Mouse (Mus musculus): ENCODE data around the gene Nrxn1. TPM values are rescaled to one million over a fixed set of nuclear protein-coding genes. Genes with fewer than 3 reads are reported as not detected.
A peak's percentile ranks its signal among the peaks of the same experiment; 100 is the strongest.

Nrxn1 gene
- total and polyA plus RNA-seq, 3 experiments, result 5.3 to 12.7 (median 7.1) TPM

DNA sequence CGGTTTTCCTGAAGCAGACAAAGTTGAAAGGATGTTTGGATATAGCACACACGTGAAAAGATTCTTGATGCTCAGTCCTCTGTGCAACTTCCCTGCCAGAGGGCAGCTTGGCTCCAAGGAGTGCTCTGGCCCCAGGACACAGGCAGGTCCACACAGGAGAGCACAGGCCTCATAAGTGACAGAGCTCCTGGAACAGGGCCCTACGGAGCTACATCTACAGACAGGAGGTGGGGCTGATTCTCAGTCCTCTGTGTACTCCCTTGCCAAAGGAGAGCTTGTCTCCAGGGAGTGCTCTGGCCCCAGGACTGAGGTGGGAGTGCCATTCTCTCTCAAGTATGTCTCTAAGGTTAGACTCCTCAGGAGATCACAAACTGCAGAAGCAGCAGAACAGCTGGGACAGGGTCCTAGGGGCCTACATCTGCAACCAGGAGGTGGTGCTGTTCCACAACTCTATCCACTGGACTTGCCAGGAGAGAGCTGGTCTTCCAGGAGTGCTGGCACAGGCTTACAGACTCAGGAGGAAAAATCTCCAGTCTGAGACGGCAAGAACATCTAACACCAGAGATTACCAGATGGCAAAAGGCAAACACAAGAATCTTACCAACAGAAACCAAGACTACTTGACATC, 129.9 kb downstream of the Nrxn1 start:
- DNase-seq, result peak; percentile 20

DNA sequence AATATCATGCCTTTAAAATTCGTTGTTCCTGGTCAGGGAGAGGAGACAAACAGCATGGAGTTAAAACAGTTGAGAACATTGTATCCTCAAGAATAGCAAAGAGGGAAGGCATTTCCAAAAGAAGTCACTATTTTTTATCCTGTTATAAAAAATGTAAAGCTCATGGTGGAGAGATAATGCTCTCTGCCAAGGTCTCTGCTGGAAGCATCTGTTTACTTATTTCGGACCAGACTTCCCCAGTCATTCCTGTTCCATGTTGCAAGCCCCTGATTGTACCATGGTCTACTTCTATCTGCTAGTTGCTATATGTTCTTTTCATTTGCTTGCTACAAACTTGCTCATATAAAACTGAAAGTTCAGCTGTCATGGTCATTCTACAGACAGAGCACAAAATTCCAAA, 137.7 kb downstream of the Nrxn1 start:
- DNase-seq, result no peak

GRCm38 (mm10) chr17:90934929-90935328, 157.9 kb downstream of the Nrxn1 start:
- DNase-seq, result no peak

- DNase-seq, result no peak
Measured at GRCm38 (mm10) chr17:90913320-90913719, 179.6 kb downstream of the Nrxn1 start.

GRCm38 (mm10) chr17:90912746-90913145, 180.1 kb downstream of the Nrxn1 start:
- DNase-seq, result no peak

DNA sequence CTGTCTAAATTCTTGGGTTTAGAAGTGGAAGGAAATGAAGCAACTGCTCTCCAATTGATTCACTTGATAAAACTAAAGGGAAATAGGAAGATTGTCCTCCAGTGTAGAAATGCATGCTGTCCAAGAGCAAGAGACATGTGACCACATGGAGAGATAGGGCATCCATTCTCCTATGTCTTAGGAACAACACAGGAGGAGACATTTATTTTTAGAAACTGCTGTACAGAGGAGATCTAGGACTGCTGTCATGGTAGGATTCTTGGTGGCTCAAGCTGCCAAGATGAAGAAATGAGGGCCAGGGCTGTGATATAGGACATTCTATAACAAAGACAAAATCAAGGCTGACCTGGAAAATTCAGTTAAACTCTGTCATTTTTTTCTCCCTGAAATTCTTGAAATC, 180.5 kb downstream of the Nrxn1 start:
- DNase-seq, result no peak

GRCm38 (mm10) chr17:90906118-90907093, 186.5 kb downstream of the Nrxn1 start:
- DNase-seq, result no peak

- DNase-seq, result no peak
Measured at GRCm38 (mm10) chr17:90905143-90905542, 187.7 kb downstream of the Nrxn1 start.

DNA sequence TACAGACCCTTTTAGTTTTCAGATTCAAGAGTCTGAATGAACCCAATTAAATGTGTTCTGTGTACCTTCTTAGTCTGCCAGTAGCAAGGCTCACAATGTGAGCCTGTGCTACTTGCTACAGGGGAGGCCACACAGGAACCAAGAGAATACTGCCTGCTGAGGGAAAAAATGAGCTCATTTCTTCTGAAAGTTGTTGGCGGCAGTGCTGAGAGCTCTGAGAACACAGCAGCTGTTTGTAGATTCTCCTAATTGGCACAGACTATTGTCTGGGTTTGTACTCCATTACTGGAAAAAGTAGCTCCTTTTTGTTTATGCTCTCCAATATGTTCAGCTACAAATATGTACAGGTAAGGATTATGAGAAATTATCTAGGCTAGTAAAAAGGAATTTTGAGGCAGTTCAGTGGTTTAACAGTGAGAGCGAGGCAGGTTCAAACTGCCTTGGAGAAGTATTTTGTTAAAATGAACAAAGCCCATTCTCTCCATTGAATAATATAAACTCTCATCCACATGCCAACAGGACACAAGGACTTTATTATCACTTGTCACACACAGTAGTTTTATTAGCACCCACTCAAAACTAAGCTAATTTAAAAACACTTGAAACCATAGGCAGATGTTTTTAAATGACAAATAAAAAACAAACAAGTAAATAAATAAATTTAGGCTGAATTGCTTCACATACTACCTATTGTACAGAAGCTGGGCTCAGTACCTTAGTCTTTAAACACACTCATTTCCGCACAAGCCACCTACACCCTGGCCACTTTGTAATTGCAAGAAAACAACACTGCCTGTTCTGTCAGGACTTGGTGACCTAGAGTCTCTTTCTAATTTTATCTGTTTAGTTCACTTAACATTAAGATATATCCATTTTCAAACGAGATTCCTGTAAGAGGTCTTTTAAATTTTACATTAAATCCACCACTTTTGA, 200.3 kb downstream of the Nrxn1 start:
- DNase-seq, result no peak

GRCm38 (mm10) chr17:90891711-90892110, 201.2 kb downstream of the Nrxn1 start:
- DNase-seq, result no peak

DNA sequence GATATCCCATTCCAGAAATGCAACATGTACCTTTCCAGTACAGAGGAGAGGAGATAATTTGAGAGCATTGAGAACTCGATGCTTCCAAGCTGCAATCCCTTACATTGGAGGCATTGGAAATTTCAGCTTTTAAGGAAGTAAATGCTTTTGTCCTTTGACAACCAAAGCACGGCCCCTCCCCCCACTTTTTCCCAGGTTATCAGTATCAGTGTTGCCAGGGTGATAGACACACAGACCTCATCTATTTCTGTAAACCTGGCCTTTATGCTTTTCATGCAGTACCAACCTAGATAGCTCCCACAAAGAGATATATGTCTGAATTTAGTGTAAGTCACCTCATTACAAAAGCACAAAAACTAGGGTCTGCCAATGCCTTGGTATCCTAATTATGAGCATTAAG, 235.6 kb downstream of the Nrxn1 start:
- DNase-seq, result no peak

GRCm38 (mm10) chr17:90843876-90844275, 249.0 kb downstream of the Nrxn1 start:
- DNase-seq, result no peak

- no peak for DNase-seq
Measured at GRCm38 (mm10) chr17:90843072-90843611, 249.7 kb downstream of the Nrxn1 start.

DNA sequence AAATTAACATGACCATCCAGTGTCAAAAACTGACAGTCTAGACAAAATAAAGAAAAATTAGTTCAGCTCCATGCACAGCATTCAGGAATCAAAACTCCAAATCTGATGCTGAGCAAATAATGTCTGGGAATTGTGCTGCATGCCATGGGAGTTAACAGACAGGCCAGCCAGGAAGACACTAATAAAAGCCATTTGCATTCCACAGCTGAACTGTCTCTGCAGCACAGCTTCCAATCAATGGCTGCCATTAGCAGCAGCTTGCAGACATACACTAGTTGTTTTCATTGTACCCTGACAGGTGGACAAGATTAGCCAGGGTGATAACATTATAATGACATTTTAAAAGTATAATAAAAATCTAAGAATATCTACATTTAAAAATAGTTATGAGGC, 255.9 kb downstream of the Nrxn1 start:
- DNase-seq, result no peak

GRCm38 (mm10) chr17:90836154-90837021, 256.5 kb downstream of the Nrxn1 start:
- DNase-seq, result no peak

DNA sequence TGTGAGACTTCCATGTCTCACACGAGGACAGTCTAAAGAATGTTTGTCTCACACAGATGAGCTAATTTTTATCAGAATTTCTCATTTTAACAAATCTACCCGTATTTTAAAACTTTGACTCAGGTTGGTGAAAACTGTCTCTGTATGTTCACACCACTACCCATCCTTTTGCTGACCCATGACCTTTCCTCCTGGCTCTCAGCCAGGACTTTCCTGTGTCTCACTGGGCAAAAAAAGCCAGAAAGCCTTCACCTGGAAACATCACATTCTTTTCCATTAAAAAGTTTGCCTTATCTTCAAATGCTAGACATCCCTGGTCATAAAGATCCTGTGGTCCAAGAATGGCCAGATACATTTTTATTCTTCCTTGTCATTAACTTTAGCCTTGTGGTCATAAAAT, 274.5 kb downstream of the Nrxn1 start:
- no peak for DNase-seq

GRCm38 (mm10) chr17:90817898-90818297, 275.0 kb downstream of the Nrxn1 start:
- no peak for DNase-seq

DNA sequence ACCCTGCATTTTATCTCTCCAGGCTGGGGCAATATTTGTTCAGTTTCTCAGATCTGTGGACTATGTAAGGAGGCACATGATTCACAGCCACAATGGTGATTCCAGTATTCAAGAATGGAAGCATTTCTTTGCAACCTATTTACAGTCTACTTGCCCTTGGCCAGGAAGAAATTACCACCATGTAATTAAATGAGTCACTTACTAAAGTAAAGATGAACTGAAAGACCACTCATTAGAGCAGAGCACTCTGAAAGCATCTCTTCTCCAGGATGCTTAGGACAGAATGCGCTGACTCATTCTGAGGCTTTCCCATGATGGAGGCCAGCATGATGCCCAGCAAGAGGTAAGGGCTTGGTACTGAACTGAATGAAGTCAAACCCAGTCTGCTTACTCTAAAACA, 277.6 kb downstream of the Nrxn1 start:
- no peak for DNase-seq

- DNase-seq, result no peak
Measured at GRCm38 (mm10) chr17:90813760-90814159, 279.1 kb downstream of the Nrxn1 start.

DNA sequence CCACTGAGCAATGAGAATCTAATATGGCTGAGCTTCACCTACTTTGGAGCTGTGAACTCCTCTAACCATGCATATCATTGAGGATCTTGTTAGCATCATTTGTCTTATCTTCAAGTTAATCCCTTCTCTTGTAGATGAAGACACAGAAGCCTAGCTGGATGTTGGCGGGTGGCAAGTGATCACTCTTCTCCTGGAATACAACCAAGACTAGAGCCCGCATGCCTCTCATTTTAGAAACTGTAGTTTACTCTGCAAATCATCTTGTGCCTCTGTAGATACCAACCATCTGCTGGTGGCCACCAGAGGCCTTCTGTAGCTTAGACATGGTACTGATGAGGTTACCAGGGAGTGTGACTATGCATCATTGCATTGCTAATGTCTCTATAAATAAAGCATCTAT, 280.4 kb downstream of the Nrxn1 start:
- DNase-seq, result no peak
